Mouse (Mus musculus) stomach, embryonic 16.5 days (tissue): Measurements from ENCODE around the gene Slc9a1. TPM values are rescaled to one million over a fixed set of nuclear protein-coding genes. Genes with fewer than 3 reads are reported as not detected.

ENCODE experiments used
- ATAC-seq: fragments of 200-750 bp; cut with Nextera tagmentation; 2 replicates; pipeline ENCODE4 v1.8.0; 2017; ENCODE audit warnings: moderate number of reproducible peaks, moderate TSS enrichment; ENCODE audit not compliant: insufficient read depth, low FRiP score
- H3K27ac ChIP-seq: fragments of 300-500 bp; sonication (generic); 2 replicates; pipeline ENCODE4 v1.5.1; 2014; ENCODE audit warnings: low read length
- H3K27me3 ChIP-seq: fragments of 300-500 bp; sonication (generic); 2 replicates; pipeline ENCODE4 v1.6.1; 2014; ENCODE audit warnings: low read length, control low read depth, mixed read lengths; ENCODE audit not compliant: control insufficient read depth, insufficient read depth
- H3K36me3 ChIP-seq: fragments of 300-500 bp; sonication (generic); 2 replicates; pipeline ENCODE4 v1.6.1; 2014; ENCODE audit warnings: low read length; ENCODE audit not compliant: control insufficient read depth, insufficient read depth
- H3K4me1 ChIP-seq: fragments of 300-500 bp; sonication (generic); 2 replicates; pipeline ENCODE4 v1.6.1; 2014; ENCODE audit warnings: low read length, control low read depth, mixed read lengths; ENCODE audit not compliant: control insufficient read depth, insufficient read depth
- H3K4me2 ChIP-seq: fragments of 300-500 bp; sonication (generic); 2 replicates; pipeline ENCODE4 v1.6.1; 2014; ENCODE audit warnings: low read depth, low read length, mixed read lengths
- H3K4me3 ChIP-seq: fragments of 300-500 bp; sonication (generic); replicated peaks from 2 replicates; pipeline ENCODE4 v1.5.1; 2014; ENCODE audit warnings: mild to moderate bottlenecking, low read length
- H3K9ac ChIP-seq: fragments of 300-500 bp; sonication (generic); 2 replicates; pipeline ENCODE4 v1.6.1; 2014; ENCODE audit warnings: low read length
- H3K9me3 ChIP-seq: fragments of 300-500 bp; sonication (generic); replicated peaks from 2 replicates; pipeline ENCODE4 v1.6.1; 2016; ENCODE audit warnings: low read length, control low read depth; ENCODE audit not compliant: control insufficient read depth
- WGBS: fragments of 180-500 bp; shearing (Covaris S2); extraction: QIAGEN DNeasy Blood & Tissue Kit; methylation state at CpG from one replicate; pipeline ENCODE4 v1.1.7; 2014; 5-methylcytosine and 5-hydroxymethylcytosine counted together
- polyA plus RNA-seq: library from polyadenylated mRNA; unstranded; fragments of >200 nt; fragmentation: Nextera tagmentation; extraction: Ambion mirVana; gene quantifications from 2 replicates; pipeline ENCODE4 v1.2.1, GENCODE M21; 2015

The Slc9a1 gene
- polyA plus RNA-seq, 1 experiment from 2014 or later, result 10.1 TPM

DNA sequence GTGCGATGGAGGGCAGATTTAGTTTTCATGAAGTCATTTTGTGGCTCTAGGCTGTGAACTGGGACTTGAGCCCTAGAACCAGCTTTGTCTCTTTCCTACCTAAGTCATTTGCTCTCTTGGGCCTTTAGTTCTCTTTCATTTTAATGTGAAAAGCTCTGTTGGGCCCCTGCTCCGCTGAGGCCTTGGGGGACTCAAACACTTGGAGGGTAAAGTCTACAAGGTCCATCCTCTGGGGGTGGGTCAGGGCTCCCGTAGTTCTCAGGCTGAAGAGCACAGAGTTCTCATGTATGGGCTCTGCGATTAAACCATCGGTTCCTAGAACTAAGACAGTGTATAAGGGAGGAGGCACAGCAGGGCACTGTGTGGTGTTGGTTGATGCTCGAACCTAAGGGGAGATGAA is 11.0 kb downstream of the Slc9a1 start:
- Histone ChIP-seq H3K4me2 (no peak overlapping the region), H3K27me3 (no peaks in the 10 kb centered on the region), H3K4me1 (peaks cover 47% of the 10 kb centered on the region), H3K4me3 (no peak overlapping the region), H3K9ac (peak overlapping the region; percentile 31; the same call in 1 of the 2 replicates), H3K36me3 (no peaks in the 10 kb centered on the region), H3K9me3 (no peaks in the 10 kb centered on the region), H3K27ac (peak overlapping the region; percentile 64)
- 68% methylated on average over 6 of the region's 6 CpGs for WGBS
- no peak for ATAC-seq

DNA sequence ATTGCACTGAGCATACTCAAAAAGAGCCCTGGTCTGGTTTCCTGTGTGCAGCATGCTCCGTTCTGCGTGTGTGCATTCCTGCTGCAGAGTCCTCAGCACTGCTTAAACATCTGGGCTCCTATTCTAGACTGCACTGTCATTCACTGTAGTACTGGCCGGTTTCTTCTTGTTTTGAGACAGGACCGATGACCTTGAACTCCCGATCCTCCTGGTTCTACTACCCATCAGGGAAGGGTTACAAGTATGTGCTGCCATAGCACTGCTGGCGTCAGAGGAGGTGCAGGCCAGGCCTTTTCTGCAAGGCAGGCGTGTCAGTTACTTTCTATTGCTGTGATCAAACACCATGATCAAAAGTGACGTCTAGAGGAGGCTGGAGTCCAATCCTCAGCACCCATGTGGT is 11.6 kb downstream of the Slc9a1 start:
- Histone ChIP-seq H3K4me1 (peaks cover 46% of the 10 kb centered on the region), H3K9ac (0 out of 2 replicates have a peak overlapping the region, but pooled peaks have one; percentile 31), H3K36me3 (no peaks in the 10 kb centered on the region), H3K27me3 (no peaks in the 10 kb centered on the region), H3K27ac (peak overlapping the region; percentile 64; the same call in 1 of the 2 replicates), H3K4me3 (no peak overlapping the region), H3K4me2 (no peak overlapping the region), H3K9me3 (no peaks in the 10 kb centered on the region)
- ATAC-seq, result no peak
- WGBS, result 48% methylated on average over 8 of the region's 8 CpGs

DNA sequence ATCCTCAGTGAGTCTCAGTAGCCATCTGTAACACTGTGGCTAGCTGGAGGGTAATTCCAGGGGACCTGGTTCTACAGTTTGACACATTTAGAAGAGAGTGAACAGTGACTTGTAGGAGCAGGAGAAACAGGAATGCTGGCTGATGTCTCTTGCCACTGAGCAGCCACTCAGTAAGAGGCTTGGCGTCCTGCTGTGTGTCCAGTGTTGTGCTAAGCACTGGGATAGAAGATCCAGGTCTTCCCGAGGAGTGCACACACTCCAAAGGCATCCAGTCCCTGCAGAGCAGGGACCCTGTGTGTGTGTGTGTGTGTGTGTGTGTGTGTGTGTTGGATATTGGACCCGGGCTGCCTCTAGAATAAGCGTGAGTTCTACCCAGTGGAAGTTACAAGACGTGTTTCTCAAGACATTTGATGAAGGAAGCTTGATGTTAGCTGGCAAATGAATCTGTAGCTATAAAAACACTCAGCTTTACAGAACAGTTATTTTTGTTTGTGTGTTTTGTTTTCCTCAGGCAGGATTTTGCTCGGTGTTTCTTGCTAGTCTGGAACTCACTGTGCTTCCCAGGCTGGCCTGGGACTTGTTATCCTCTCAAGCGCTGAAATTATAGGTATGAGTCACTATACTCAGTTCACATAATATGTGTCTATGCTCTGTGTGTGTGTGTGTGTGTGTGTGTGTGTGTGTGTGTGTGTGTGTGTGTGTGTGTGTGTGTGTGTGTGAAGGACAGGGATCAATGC is 16.7 kb downstream of the Slc9a1 start:
- WGBS, result 81% methylated on average over 7 of the region's 7 CpGs
- Histone ChIP-seq H3K27ac (no peak overlapping the region), H3K36me3 (no peaks in the 10 kb centered on the region), H3K9ac (no peak overlapping the region), H3K4me3 (no peak overlapping the region), H3K4me1 (peaks cover 29% of the 10 kb centered on the region), H3K9me3 (no peaks in the 10 kb centered on the region), H3K4me2 (no peak overlapping the region), H3K27me3 (no peaks in the 10 kb centered on the region)
- no peak for ATAC-seq

DNA sequence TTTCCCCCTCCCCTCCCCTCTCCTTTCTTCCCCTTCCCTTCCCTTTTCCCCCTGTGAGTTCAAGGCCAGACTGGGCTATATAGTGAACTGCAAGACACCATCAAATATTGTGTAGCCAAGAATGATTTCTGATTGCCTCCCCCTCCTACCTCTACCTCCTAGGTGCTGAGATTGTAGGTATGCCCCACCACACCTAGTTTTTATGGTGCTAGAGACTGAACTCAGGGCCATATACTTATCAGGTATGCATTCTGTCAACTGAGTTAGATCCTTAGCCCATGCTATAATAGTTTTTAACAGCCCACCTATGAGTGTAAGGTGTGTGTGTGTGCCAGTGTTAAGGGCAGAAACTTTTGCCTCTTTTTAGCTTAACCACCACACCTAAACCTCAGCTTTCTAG is 17.5 kb downstream of the Slc9a1 start:
- no peak for ATAC-seq
- no peak overlapping the region for H3K27ac ChIP-seq
- no peak overlapping the region for H3K4me2 ChIP-seq

DNA sequence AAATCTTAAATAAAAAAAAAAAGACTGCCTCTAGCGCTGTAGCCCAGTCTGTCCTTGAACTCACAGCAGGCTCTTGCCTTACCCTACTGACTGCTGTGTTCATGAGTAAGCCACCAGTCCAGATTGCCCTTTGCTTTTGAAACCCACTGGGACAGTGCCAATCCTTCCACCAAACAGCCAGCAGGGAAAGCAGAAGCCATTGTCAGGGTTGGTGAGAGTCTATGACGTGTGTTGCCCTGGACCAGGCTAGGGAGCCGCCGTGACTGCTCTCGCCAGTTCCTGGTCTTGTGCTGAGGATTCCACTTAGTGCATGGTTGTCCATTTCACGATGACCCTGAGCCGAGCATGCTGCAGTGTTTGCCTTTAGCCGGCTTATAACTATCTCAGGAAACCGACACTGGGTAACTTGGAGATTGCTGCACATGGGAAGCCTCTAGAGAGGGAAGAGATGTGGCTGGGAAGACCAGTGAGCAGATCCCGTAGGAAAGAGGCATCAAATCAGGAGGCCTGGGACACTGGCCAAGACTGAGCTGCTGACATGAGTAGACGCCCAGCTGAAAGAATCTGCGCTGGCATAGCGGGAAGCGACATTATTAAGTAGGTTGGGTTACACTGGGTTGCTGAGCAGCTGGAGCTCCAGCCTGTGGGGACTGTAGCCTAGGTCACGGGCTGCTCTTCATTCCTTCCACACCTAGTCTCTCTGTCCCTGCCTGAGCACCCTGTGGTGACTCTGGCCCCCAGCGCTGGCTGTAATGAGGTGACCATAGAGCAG is 19.5 kb downstream of the Slc9a1 start:
- no peak overlapping the region for H3K9ac ChIP-seq
- H3K9me3 ChIP-seq, result no peaks in the 10 kb centered on the region
- no peak overlapping the region for H3K4me3 ChIP-seq
- no peak for ATAC-seq
- peaks cover 35% of the 10 kb centered on the region for H3K4me1 ChIP-seq
- H3K27me3 ChIP-seq, result no peaks in the 10 kb centered on the region
- peak overlapping the region; percentile 46; the same call in 1 of the 2 replicates for H3K27ac ChIP-seq
- no peak overlapping the region for H3K4me2 ChIP-seq
- H3K36me3 ChIP-seq, result no peaks in the 10 kb centered on the region
- WGBS, result 76% methylated on average over 16 of the region's 16 CpGs

More for the DNA sequence above, 17.5 kb downstream of the Slc9a1 start:
- Histone ChIP-seq H3K9ac (no peak overlapping the region), H3K9me3 (no peaks in the 10 kb centered on the region), H3K36me3 (no peaks in the 10 kb centered on the region), H3K4me3 (no peak overlapping the region), H3K27me3 (no peaks in the 10 kb centered on the region), H3K4me1 (peaks cover 33% of the 10 kb centered on the region)

DNA sequence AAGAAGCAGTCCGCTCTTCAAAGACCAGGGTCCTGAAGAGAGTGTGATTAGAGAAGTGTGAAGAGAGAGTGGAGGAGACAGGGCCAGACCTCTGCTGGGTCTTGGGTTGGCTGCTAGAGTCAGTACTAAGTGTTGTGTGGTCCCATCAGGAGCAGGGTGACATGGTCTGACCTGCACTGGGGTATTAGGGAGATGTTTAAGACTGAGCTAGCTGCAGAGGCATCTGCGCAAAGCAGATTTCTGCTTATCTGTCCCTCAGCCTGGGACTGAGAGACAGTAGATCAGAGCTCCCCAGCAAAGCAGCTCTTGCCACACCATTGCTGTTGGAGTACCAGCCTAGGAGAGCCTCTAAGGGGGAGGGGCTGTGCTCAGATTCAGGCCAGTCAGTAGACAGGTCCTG is 20.5 kb downstream of the Slc9a1 start:
- ATAC-seq, result no peak
- Histone ChIP-seq H3K4me1 (peaks cover 44% of the 10 kb centered on the region), H3K36me3 (no peaks in the 10 kb centered on the region), H3K9me3 (no peaks in the 10 kb centered on the region), H3K4me3 (no peak overlapping the region), H3K27me3 (no peaks in the 10 kb centered on the region), H3K4me2 (no peak overlapping the region), H3K27ac (peak overlapping the region; percentile 91; the same call in 1 of the 2 replicates), H3K9ac (no peak overlapping the region)
- WGBS, result 80% methylated on average over 2 of the region's 2 CpGs

DNA sequence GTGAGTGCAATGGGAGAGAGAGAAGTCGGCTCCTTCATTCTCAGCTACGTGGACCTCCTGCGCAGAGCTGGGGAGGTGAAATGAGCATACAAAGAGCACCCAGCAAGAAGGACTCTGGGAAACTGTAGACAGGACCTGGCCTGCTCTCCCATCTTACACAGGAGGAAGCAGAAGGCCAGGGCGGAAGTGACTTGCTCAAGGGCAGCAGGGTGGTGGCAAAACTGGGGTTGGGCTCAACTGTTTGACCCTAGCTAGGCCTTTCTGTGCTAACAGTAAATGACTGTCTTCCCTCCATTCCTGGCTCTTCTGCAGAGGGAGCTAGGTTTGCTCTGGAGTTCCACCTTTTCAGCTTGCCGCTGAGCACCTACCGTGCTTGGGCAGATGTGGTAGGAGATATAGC is 21.1 kb downstream of the Slc9a1 start:
- 83% methylated on average over 6 of the region's 6 CpGs for WGBS
- Histone ChIP-seq H3K4me2 (no peak overlapping the region), H3K27me3 (no peaks in the 10 kb centered on the region), H3K4me3 (no peak overlapping the region), H3K4me1 (peaks cover 49% of the 10 kb centered on the region), H3K27ac (peak overlapping the region; percentile 91), H3K9ac (0 out of 2 replicates have a peak overlapping the region, but pooled peaks have one; percentile 27), H3K36me3 (no peaks in the 10 kb centered on the region), H3K9me3 (no peaks in the 10 kb centered on the region)
- ATAC-seq, result no peak

DNA sequence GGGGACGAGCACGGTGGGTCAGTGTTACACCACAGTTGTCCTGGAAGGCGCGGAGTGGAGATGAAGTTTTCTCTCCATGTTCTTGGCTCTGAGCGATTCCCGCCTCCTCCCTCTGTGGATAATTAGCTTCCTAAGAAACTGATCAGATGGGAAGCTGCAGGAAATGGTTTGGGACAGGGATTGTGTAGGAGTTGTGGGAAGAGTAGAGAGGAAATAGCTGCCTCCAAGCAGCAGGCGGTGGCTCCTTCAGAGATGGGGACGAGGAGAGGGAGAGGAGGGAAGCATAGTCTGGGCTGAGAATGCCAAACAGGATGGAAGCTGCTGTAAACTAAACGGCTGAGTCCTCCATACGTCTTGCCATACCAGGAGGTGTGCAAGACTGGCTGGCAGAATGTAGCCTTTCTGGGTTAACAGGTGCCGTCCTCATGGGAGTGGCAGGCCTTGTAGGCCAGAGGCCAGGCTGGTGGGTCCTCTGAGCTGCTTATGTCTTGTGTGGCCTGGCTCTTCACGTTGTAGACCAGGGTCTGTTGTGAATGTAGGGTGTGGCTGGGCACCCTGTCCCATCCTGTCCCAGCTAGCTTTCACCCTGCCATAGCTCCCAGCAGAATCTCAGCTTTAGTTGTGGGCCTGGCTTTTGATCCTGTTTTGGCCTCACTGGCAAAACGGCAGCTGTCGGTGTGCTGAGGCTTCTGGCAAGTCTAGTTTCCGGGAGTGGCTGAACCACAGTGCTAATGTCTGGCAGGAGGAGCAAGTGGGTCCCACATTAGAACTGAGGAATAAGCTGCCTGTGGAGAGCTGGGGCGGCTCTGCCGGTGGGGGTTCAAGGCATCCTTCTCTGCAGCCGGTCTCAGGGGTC is 21.9 kb downstream of the Slc9a1 start:
- Histone ChIP-seq H3K4me1 (peaks cover 53% of the 10 kb centered on the region), H3K4me2 (0 out of 2 replicates have a peak overlapping the region, but pooled peaks have one; percentile 3), H3K9me3 (no peaks in the 10 kb centered on the region), H3K9ac (peak overlapping the region; percentile 27), H3K4me3 (no peak overlapping the region), H3K27ac (peak overlapping the region; percentile 91), H3K36me3 (no peaks in the 10 kb centered on the region), H3K27me3 (no peaks in the 10 kb centered on the region)
- 53% methylated on average over 18 of the region's 18 CpGs for WGBS
- peak; percentile 21 for ATAC-seq
